Mouse (Mus musculus) small intestine, adult 2 months (tissue): ENCODE data around the gene Oser1.

ENCODE experiments used
- CTCF ChIP-seq: fragments of 200-500 bp; IDR thresholded peaks from 2 replicates; pipeline ENCODE4 v1.5.1; 2012; ENCODE audit warnings: low read depth, mild to moderate bottlenecking, control low read depth, inconsistent platforms, low read length, moderate library complexity, mixed read lengths; ENCODE audit not compliant: insufficient replicate concordance, insufficient read length; ENCODE audit errors: extremely low read depth
- POLR2A ChIP-seq: fragments of 200-500 bp; IDR thresholded peaks from 2 replicates; pipeline ENCODE4 v1.6.1; 2012; ENCODE audit warnings: low read depth, mild to moderate bottlenecking, control low read depth, inconsistent platforms, low read length, moderate library complexity

GRCm38 (mm10) chr2:163410211-163410610 lies 14.3 kb downstream of the Oser1 start:
- TF ChIP-seq CTCF (no peak), POLR2A (no peak)
